ENCODE assay signal across 11 mouse cellular contexts in genomic region chr16:22577656-22578055, GRCm38 (mm10).
DNase-seq lines count a peak whose midpoint lies in the region; TF ChIP-seq lines count a peak whose summit lies in the region.
"Had no signal": no experiment of that assay in that cellular context is flagged by ENCODE, and none has a peak within 500 bp of the region (broad histone marks: within the 10 kb centered on the region; RNA-seq: fewer than 3 reads in every experiment).

No protein-coding gene starts in this region.

- no peaks in the 10 kb centered on the region for H3K36me3 ChIP-seq in testis, adult 2 months (ENCODE audit: control insufficient read depth, insufficient read depth, low read length)
- H3K36me3 ChIP-seq: forebrain, embryonic 12.5 days; intestine, embryonic 15.5 days had no signal

- peak; percentile 73 for DNase-seq in heart, adult 11 months
- DNase-seq in heart, postnatal 25 days (ENCODE audit: low spot score): no peak
- no peak for DNase-seq in left cerebral cortex, adult 2 months (ENCODE audit: extremely low spot score in 1 of 2, low spot score in 2 of 2)
- no peak for DNase-seq in left cerebral cortex, adult 11 months (ENCODE audit: low spot score)
- DNase-seq in testis, postnatal 14 days (ENCODE audit: low spot score): no peak
- no peak for DNase-seq in ovary, postnatal 10 days (ENCODE audit: low spot score)
- DNase-seq: thymus, postnatal 25 days had no signal

- intact Hi-C loops in heart, postnatal 25 days (cut with DNase I): loop anchor here (5.0 kb wide), 1 partner anchor 275 kb away; no protein-coding TSS in a partner anchor
- intact Hi-C loops in left cerebral cortex, adult 2 months (cut with DNase I): loop anchor here (2.0 kb wide), 2 partner anchors 267 to 275 kb away; no protein-coding TSS in a partner anchor

- no peak for TF ChIP-seq POLR2A in testis, adult 2 months (IDR thresholded peaks at IDR 0.05; ENCODE audit: control insufficient read depth, low read depth, low read length)

- no peak overlapping the region for H3K4me3 ChIP-seq in left cerebral cortex, adult 2 months
- no peak overlapping the region for H3K4me3 ChIP-seq in testis, adult 2 months (ENCODE audit: control insufficient read depth, low read depth, low read length)
- H3K4me3 ChIP-seq: forebrain, embryonic 12.5 days; intestine, embryonic 15.5 days; myocyte had no signal

- H3K27me3 ChIP-seq in testis, adult 2 months (ENCODE audit: control insufficient read depth, insufficient read depth, low read length): no peaks in the 10 kb centered on the region
- H3K27me3 ChIP-seq: intestine, embryonic 15.5 days had no signal

- no peak overlapping the region for H3K27ac ChIP-seq in left cerebral cortex, adult 2 months
- no peak overlapping the region for H3K27ac ChIP-seq in testis, adult 2 months (ENCODE audit: control insufficient read depth, insufficient read depth, low read depth, low read length)
- H3K27ac ChIP-seq: forebrain, embryonic 12.5 days; intestine, embryonic 15.5 days had no signal

- TF ChIP-seq CTCF in left cerebral cortex, adult 2 months (IDR thresholded peaks at IDR 0.05): peak; percentile 57
- 0 out of 2 replicates have a peak, but pooled peaks have one; percentile 4 for TF ChIP-seq CTCF in testis, adult 2 months (IDR thresholded peaks at IDR 0.05; ENCODE audit: control insufficient read depth, insufficient read depth, insufficient replicate concordance, low read depth, low read length)

- no peaks in the 10 kb centered on the region; the same call in 1 of the 2 replicates for H3K4me1 ChIP-seq in testis, adult 2 months (ENCODE audit: control insufficient read depth, insufficient read depth, low read length)
- H3K4me1 ChIP-seq: intestine, embryonic 15.5 days had no signal
